Mouse (Mus musculus) brain, embryonic 14.5 days (tissue): ENCODE results near the gene Cib2.

Experiments
- CTCF ChIP-seq: fragments of 200-500 bp; IDR thresholded peaks from 2 replicates; pipeline ENCODE4 v1.5.1; 2012; ENCODE audit warnings: inconsistent platforms, mild to moderate bottlenecking, moderate library complexity, borderline replicate concordance; ENCODE audit not compliant: insufficient read depth, insufficient read length; ENCODE audit errors: extremely low read depth
- POLR2A ChIP-seq: fragments of 200-500 bp; IDR thresholded peaks from 2 replicates; pipeline ENCODE4 v1.6.1; 2012; ENCODE audit warnings: mild to moderate bottlenecking, inconsistent platforms, borderline replicate concordance; ENCODE audit not compliant: poor library complexity, insufficient read depth, insufficient read length, severe bottlenecking; ENCODE audit errors: extremely low read depth

DNA sequence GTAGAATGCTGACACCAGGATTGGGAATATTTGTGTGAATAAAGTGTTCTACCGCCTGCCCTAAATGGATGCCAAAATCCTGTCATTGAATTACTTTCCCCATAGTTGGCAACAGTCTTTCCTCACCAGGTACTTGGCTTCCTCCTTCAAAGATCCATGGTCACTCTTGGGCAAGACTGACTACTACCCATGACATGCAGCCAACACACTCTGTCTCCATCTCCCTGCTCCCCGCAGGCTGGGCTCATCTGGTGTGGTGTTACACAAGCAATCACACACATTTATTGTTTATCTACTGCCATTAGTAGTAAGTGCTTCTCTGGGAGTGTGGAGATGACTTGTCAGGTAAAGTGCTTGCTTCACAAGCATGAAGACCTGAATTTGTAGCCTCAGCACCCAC is 27.1 kb downstream of the Cib2 start:
- TF ChIP-seq CTCF (no peak), POLR2A (no peak)
